Mouse (Mus musculus): ENCODE data around the gene Rab30. TPM values are rescaled to one million over a fixed set of nuclear protein-coding genes. Genes with fewer than 3 reads are reported as not detected.

Gene Rab30
- 12.1 and 13.3 TPM in 2 replicates for polyA plus RNA-seq (2015; fragmentation: Nextera tagmentation; extraction: Ambion mirVana)

- ATAC-seq (ENCODE audit: low FRiP score, low TSS enrichment) (peak; percentile 100), DNase-seq (ENCODE audit: low spot score) (peak; percentile 95)
- Histone ChIP-seq H3K4me3 (ENCODE audit: low read depth, low read length) (peak within 1 kb of the TSS; percentile 82), H3K4me2 (replicated peaks; ENCODE audit: low read depth) (peak within 1 kb of the TSS; percentile 81), H3K9ac (ENCODE audit: low read length) (peak within 1 kb of the TSS; percentile 92), H3K4me1 (replicated peaks; ENCODE audit: control insufficient read depth, insufficient read depth) (no peaks in the 10 kb centered on the region), H3K36me3 (ENCODE audit: control insufficient read depth, insufficient read depth, low read length) (no peaks in the 10 kb centered on the region), H3K9me3 (ENCODE audit: control insufficient read depth, low read length) (no peaks in the 10 kb centered on the region), H3K27ac (replicated peaks) (peak within 1 kb of the TSS; percentile 95), H3K27me3 (ENCODE audit: control insufficient read depth, insufficient read depth, low read length) (no peaks in the 10 kb centered on the region)
- under 1% methylated on average over 38 of the region's 38 CpGs for WGBS
- peak; percentile 44 for TF ChIP-seq CTCF (IDR thresholded peaks at IDR 0.05; ENCODE audit: low read depth)
- no peak for TF ChIP-seq EP300 (optimal IDR thresholded peaks at IDR 0.05)
Observed at GRCm38 (mm10) chr7:92741152-92741860, at the start of gene Rab30. Gene Rab30 (plus strand): TSS chr7:92741603.

GRCm38 (mm10) chr7:92696395-92696794 is 45.0 kb upstream of the Rab30 start:
- ATAC-seq (ENCODE audit: low FRiP score, low TSS enrichment) = no peak
- TF ChIP-seq CTCF (IDR thresholded peaks at IDR 0.05; ENCODE audit: low read depth) = no peak
- no peak for TF ChIP-seq EP300 (optimal IDR thresholded peaks at IDR 0.05)
- Histone ChIP-seq H3K27me3 (ENCODE audit: control insufficient read depth, insufficient read depth, low read length) (no peaks in the 10 kb centered on the region), H3K4me2 (replicated peaks; ENCODE audit: low read depth) (no peak overlapping the region), H3K9me3 (ENCODE audit: control insufficient read depth, low read length) (no peaks in the 10 kb centered on the region), H3K4me1 (replicated peaks; ENCODE audit: control insufficient read depth, insufficient read depth) (no peaks in the 10 kb centered on the region), H3K27ac (replicated peaks) (peak overlapping the region; percentile 53; the same call in 1 of the 2 replicates), H3K4me3 (ENCODE audit: low read depth, low read length) (no peak overlapping the region), H3K36me3 (ENCODE audit: control insufficient read depth, insufficient read depth, low read length) (no peaks in the 10 kb centered on the region), H3K9ac (ENCODE audit: low read length) (no peak overlapping the region)
- DNase-seq (ENCODE audit: low spot score) = no peak
- WGBS = 87% methylated on average over 3 of the region's 3 CpGs

- 46% methylated on average over 5 of the region's 5 CpGs for WGBS
- DNase-seq (ENCODE audit: low spot score) = peak; percentile 60
Observed at GRCm38 (mm10) chr7:92698770-92699169, 42.6 kb upstream of the Rab30 start.

GRCm38 (mm10) chr7:92703661-92704060 is 37.7 kb upstream of the Rab30 start:
- Histone ChIP-seq H3K9me3 (ENCODE audit: control insufficient read depth, low read length) (no peaks in the 10 kb centered on the region), H3K27ac (replicated peaks) (no peak overlapping the region), H3K9ac (ENCODE audit: low read length) (no peak overlapping the region), H3K36me3 (ENCODE audit: control insufficient read depth, insufficient read depth, low read length) (no peaks in the 10 kb centered on the region), H3K4me2 (replicated peaks; ENCODE audit: low read depth) (no peak overlapping the region), H3K4me3 (ENCODE audit: low read depth, low read length) (no peak overlapping the region), H3K27me3 (ENCODE audit: control insufficient read depth, insufficient read depth, low read length) (no peaks in the 10 kb centered on the region), H3K4me1 (replicated peaks; ENCODE audit: control insufficient read depth, insufficient read depth) (no peaks in the 10 kb centered on the region)
- TF ChIP-seq CTCF (IDR thresholded peaks at IDR 0.05; ENCODE audit: low read depth) (no peak), EP300 (optimal IDR thresholded peaks at IDR 0.05) (no peak)
- no peak for ATAC-seq (ENCODE audit: low FRiP score, low TSS enrichment)
- WGBS = 37% methylated on average over 1 of the region's 1 CpGs
- DNase-seq (ENCODE audit: low spot score) = no peak

More at GRCm38 (mm10) chr7:92698770-92699169, 42.6 kb upstream of the Rab30 start:
- no peaks in the 10 kb centered on the region for H3K27me3 ChIP-seq (ENCODE audit: control insufficient read depth, insufficient read depth, low read length)
- peak; percentile 99 for ATAC-seq (ENCODE audit: low FRiP score, low TSS enrichment)
- no peak overlapping the region for H3K4me2 ChIP-seq (replicated peaks; ENCODE audit: low read depth)
- peak overlapping the region; percentile 65; the same call in 1 of the 2 replicates for H3K27ac ChIP-seq (replicated peaks)
- H3K36me3 ChIP-seq (ENCODE audit: control insufficient read depth, insufficient read depth, low read length) = no peaks in the 10 kb centered on the region
- TF ChIP-seq CTCF (IDR thresholded peaks at IDR 0.05; ENCODE audit: low read depth) (no peak), EP300 (optimal IDR thresholded peaks at IDR 0.05) (no peak)
- H3K4me3 ChIP-seq (ENCODE audit: low read depth, low read length) = no peak overlapping the region
- no peak overlapping the region for H3K9ac ChIP-seq (ENCODE audit: low read length)
- H3K4me1 ChIP-seq (replicated peaks; ENCODE audit: control insufficient read depth, insufficient read depth) = no peaks in the 10 kb centered on the region
- no peaks in the 10 kb centered on the region for H3K9me3 ChIP-seq (ENCODE audit: control insufficient read depth, low read length)

- H3K4me1 ChIP-seq (replicated peaks; ENCODE audit: control insufficient read depth, insufficient read depth) = no peaks in the 10 kb centered on the region
- no peaks in the 10 kb centered on the region for H3K27me3 ChIP-seq (ENCODE audit: control insufficient read depth, insufficient read depth, low read length)
- no peak for DNase-seq (ENCODE audit: low spot score)
- H3K9ac ChIP-seq (ENCODE audit: low read length) = no peak overlapping the region
- TF ChIP-seq EP300 (optimal IDR thresholded peaks at IDR 0.05) = no peak
- WGBS = 60% methylated on average over 2 of the region's 2 CpGs
- H3K36me3 ChIP-seq (ENCODE audit: control insufficient read depth, insufficient read depth, low read length) = no peaks in the 10 kb centered on the region
- no peaks in the 10 kb centered on the region for H3K9me3 ChIP-seq (ENCODE audit: control insufficient read depth, low read length)
- no peak overlapping the region for H3K27ac ChIP-seq (replicated peaks)
- H3K4me2 ChIP-seq (replicated peaks; ENCODE audit: low read depth) = no peak overlapping the region
- peak; percentile 60 for ATAC-seq (ENCODE audit: low FRiP score, low TSS enrichment)
- no peak overlapping the region for H3K4me3 ChIP-seq (ENCODE audit: low read depth, low read length)
Observed at GRCm38 (mm10) chr7:92705534-92705933, 35.9 kb upstream of the Rab30 start.

GRCm38 (mm10) chr7:92706711-92707110 is 34.7 kb upstream of the Rab30 start:
- no peak overlapping the region for H3K9ac ChIP-seq (ENCODE audit: low read length)
- TF ChIP-seq CTCF (IDR thresholded peaks at IDR 0.05; ENCODE audit: low read depth) = no peak
- TF ChIP-seq EP300 (optimal IDR thresholded peaks at IDR 0.05) = no peak
- no peak overlapping the region for H3K4me2 ChIP-seq (replicated peaks; ENCODE audit: low read depth)
- 63% methylated on average over 12 of the region's 12 CpGs for WGBS
- H3K27ac ChIP-seq (replicated peaks) = no peak overlapping the region
- no peak for DNase-seq (ENCODE audit: low spot score)
- H3K27me3 ChIP-seq (ENCODE audit: control insufficient read depth, insufficient read depth, low read length) = no peaks in the 10 kb centered on the region
- no peak for ATAC-seq (ENCODE audit: low FRiP score, low TSS enrichment)
- no peaks in the 10 kb centered on the region for H3K9me3 ChIP-seq (ENCODE audit: control insufficient read depth, low read length)
- H3K36me3 ChIP-seq (ENCODE audit: control insufficient read depth, insufficient read depth, low read length) = no peaks in the 10 kb centered on the region
- no peak overlapping the region for H3K4me3 ChIP-seq (ENCODE audit: low read depth, low read length)
- no peaks in the 10 kb centered on the region for H3K4me1 ChIP-seq (replicated peaks; ENCODE audit: control insufficient read depth, insufficient read depth)
